Mouse (Mus musculus) kidney, embryonic 14.5 days (tissue): ENCODE measurements around the gene C1qtnf3. TPM values are rescaled to one million over a fixed set of nuclear protein-coding genes. Genes with fewer than 3 reads are reported as not detected.

Experiments used
- polyA plus RNA-seq: library from polyadenylated mRNA; unstranded; fragments of >200 nt; fragmentation: Nextera tagmentation; extraction: Ambion mirVana; gene quantifications from 2 replicates; pipeline ENCODE4 v1.2.1, GENCODE M21; 2014

C1qtnf3 gene
- polyA plus RNA-seq, 1 experiment from 2014 or later, result 8.1 TPM

Other genes starting within 250 kb of the C1qtnf3 start
- 48.0 and 75.0 TPM in 2 replicates for gene Rai14, start 237.7 kb upstream of the C1qtnf3 start, polyA plus RNA-seq
- 22.1 and 26.0 TPM in 2 replicates for gene Amacr, start 29.4 kb downstream of the C1qtnf3 start, polyA plus RNA-seq
- not detected in 2 replicates for gene Slc45a2, start 48.4 kb downstream of the C1qtnf3 start, polyA plus RNA-seq
- gene Rxfp3, start 85.7 kb downstream of the C1qtnf3 start, polyA plus RNA-seq, result 0.24 and 0.65 TPM in 2 replicates
- 5.0 and 5.1 TPM in 2 replicates for gene Adamts12, start 112.5 kb downstream of the C1qtnf3 start, polyA plus RNA-seq